Mouse (Mus musculus) cerebellum, adult 9-11 months (tissue): Measurements from ENCODE around the gene Ppip5k1.

ENCODE experiments used
- DNase-seq: peaks from one replicate; pipeline ENCODE4 v3.0.0; 2022

Ppip5k1 gene

DNA sequence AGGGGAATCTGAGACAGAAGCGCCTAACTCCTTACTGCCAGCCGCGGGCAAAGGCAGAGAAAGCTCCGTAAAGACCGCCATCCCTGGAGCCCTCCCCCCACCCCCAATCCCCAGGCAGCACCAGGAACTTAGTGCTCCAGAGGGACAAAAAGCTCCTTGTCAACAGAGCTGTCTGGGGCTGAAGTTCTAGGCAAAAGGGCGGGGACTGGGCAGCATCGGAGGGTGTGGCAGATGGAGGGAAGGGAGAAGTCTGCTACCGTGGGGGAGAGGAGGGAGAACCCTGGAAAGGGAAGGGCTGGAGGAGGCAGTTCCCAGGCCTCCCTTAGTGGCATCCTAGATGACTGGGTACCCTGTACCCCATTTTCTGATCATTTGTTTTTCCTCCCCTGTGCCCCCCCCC lies 57.1 kb downstream of the Ppip5k1 start:
- DNase-seq, result peak; percentile 76

DNA sequence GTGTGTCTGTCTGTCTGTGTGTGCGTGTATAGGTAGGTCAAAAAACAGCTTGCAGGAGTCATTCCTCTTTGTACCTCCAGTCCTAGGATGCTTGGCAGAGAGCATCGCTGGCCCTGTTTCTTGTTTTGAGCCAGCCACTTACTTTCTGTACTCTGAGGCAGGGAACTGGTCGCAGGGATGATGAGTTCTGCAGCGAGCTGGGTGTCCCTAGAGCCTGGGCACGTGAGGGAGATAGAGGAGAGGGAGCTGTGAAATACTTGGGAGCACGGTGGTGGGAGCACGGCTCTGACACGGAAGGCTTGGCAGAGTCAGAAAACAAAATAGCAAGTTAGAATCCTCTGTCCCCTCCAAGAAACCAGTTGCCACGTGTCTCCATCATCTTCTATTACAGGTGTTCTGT lies 57.5 kb downstream of the Ppip5k1 start:
- peak; percentile 64 for DNase-seq

DNA sequence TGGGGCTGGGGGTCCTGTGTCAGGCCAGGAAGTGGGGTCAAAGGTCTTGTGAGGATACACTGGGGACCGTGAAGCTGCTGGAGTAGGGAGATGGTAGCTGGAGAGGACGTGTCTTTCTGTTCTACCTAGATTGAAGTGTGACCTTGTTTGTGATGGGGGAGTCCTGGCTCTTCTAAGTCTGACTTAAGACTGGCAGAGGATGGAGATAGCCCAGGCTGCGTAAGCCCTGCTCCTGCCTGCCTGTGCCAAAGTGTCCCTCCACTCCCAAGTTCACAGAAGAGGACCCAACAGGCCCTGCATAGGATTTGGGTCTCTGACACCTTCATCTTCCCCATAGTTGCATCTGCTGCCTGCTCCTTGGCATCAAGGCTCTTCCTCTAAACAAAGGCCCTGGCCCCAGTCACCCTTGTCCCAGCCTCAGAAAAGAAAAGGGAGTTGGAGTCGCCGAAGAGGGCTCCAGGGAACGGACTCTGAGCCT lies 58.4 kb downstream of the Ppip5k1 start:
- DNase-seq, result peak; percentile 71

DNA sequence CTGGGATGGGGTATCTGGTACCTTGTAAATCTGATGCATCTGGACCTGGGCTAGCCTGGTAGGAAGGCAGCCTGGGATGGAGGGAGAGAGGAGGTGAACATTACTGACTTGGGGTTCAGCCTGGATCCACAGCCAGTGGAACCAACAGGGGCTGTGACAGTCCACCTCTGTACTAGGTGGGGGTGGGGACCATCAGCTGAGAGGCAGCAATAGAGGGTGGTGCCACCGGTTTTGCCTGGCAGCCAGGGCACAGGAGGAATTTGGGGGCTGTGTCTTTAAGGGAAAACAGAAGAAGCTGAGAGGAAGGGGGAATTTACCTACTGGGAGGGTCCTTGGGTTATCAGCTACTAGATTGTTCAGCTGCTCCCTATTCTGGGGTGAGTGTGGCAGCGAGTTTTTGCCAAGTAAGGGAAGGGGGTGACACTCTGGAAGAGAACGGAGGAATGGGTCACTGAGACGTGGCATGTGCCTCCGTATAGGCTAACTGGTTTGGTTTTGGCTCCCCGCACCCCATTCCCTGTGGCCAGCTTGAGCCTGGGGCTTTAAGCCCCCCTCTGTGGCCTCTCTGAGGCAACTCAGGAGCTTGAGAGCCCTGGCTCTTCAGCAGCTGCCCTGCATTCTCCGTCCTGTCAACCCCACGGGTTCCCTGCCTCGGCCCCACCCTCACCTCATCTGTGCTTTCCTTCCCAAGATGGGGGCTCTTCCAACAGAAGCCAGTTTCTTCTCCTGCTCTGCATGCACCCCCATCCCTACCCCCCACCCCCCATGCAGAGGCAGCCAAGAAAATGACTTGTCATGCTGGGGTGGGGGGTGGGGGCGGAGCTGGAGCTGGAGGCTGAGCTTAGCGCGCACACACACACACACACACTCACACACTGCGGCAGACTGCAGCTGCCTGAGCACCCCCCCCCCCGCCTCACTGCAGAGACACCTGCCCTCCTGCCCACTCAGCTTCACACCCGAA lies 59.3 kb downstream of the Ppip5k1 start:
- peak; percentile 83 for DNase-seq

DNA sequence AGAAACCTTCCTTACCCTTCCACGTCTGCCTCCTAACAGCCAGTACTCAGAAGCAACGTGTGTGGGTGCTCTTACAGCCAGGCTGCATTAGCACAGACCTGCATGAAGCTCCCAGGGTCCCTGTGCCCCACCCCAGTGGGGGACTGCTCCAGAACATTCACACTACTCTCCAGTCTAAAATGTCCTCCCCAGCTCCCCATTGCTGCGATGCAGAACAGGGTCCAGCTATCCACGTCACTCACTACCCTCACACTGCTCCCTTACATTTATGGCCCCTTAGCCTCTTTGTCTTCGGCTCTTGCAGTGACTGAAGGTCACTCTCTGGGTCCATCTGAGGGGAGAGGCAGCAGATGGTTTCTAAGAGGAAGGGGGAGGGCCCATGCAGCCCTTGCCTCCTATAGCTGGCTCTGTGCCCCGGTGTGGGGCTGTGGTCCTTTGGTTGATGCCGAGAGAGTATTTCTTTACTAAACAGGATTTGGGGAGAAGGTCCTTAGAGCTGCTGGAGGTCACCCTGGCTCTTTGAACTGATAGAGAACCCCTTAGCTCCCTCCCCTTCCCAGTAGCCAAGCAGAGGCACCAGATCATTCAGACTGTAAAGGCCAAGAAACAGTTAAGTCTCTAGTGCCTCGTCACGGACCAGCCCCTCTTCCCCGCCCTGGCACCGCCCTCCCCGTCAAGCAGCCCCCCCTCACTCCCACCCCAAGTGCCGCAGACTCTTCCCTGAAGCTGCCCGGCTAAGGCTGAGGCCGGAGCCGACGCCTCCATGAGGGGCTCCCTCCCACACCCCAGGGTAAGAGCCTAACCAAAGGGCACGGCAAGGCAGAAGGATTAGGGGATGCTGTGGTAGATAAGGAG lies 60.2 kb downstream of the Ppip5k1 start:
- peak; percentile 87 for DNase-seq

DNA sequence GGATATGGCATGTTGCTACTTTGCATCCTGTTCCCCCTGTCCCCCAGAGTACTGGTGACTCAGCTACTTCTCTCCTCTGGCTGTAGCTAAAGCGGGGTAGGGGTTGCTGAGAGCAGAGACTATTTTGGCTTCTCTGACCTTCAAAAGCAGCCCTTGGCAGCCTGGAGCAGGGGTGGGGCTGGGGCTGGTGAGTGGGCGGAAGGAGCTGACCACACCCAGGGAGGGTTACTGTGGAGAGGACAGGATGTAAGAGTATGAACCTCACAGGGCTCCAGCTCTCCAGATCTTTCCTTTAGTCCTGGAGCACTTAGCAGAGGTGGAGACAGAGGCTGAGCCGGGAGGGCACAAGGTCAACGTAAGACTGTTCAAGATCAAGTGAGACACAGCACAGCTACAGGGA lies 61.0 kb downstream of the Ppip5k1 start:
- DNase-seq, result peak; percentile 82

DNA sequence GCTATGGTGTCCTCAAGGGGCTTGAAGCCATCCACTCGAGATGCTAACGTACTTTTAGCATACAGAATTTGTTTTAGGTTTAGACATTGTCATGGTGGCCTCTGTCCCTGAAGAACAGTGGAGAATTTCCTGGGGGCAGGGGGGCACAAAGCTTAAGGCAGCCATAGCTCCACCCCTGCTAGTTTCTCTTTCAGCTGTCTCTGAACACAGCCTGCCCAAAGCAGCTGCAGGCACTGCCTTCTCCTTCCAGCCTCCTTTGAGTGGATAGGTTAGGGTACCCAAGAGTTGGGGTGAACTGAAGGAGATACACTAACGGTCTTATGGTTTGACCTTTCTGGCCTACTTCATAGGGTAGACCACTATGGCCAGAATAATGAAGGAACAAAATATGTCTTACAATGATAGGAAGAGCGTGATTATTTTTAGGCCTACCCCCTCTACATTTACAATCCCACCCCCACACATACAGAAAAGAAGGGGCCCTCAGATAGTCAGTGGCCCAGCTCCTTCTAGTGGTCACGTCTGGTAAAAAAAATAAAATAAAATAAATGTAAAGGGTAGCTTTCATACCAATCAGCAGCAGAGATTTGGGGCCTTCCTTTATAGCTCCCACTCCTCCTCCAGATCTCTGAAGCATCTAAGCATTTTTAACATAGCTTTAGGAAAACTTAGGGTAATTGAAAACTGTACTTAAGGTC lies 62.7 kb downstream of the Ppip5k1 start:
- DNase-seq, result peak; percentile 31

DNA sequence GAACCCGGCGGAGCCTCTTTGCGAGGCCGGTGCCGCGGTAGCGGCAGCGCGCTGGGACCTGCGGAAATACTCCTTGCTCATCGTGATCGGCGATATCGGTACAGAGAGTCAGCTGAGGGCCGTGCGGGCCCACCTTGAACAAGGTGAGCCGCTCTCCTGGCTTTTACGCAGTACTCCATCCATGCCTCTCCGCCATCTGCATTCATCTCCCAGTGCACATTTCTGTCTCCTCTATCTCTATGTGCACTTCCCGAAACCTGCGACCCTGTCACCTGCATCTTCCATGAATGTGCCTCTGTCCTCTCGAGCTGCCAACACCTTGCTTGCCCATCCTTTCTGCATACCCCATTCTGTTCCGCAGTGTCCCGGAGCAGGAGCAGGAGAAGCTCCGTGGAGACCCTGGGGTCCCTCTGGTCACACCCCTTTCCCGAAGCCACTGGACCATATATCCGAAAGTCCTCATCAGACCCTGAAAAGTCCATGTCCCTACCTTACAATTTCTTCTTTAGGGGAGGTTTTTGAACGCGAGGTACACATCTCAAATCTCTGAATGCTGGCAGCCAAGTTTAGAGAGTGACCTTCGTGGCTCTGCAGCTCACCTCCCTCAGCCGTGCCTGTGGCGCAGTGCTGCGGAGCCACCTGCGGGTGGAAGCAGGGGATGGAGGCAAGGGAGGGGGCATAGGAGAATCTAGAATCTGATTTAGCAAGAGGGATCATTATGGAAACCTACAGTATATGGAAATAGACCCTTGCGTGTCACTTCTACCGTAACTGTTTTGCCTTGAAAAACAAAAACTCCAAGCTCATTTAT lies 65.3 kb downstream of the Ppip5k1 start:
- no peak for DNase-seq

DNA sequence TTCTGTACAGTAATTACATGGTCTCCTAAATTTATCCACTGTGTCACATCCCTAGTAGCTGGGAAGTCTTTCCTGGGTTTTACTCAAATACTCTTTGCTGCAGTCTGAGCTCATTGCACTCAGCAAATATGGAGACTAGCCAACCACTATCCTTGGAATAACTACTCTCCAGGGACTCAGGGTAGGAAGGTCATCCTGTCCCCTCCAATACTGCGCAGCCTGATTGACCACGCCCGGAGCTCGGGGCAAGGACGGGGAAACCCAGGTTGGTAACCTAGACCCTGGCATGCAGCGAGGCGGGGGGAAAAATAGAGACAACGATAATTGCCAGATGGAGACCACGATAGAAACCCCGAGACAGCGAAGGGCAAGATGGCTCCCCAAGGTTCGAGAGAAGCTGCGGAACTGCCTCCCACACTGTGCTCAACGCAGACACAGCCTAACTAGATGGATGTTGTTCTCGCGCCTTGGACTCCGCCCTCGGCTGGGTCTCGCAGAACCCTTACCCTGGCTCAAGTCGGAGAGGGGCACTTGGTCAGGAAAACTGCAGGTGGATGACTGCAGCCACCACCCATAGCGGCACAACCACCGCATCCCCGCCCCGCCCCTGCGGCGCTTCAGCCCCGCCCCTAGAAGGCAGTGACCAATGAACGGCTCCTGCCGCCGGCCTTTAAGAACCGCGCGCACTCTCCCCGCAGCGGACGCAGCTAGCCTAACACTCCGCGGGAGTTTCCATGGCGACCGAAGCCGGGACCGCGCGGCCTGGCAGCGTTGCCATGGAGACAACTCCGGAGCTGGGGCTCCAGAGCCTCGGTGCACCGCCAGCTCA lies 66.1 kb downstream of the Ppip5k1 start, which contains the start of gene Map1a:
Map1a (plus strand) TSS at position 700 of the 829 bp plus-strand sequence.
- DNase-seq, result peak; percentile 99

DNA sequence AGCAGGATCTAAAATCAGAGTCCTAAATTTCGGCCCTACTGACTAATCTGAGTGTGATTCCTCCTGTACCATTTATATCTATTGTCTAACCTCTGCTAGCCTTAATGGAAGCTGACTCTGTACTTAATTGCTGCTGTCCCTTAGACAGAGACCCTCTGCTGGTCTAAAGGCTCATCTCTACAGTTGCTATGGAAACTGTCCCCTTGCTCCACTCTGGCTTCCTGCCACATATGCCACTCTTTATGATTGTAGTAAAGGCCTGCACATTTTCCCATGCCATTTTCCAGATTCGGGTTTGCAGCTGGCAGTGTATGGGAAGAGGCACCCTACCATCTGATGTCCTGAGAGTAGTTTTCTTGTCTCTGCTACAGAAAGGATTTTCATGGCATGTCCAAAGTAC lies 67.3 kb downstream of the Ppip5k1 start:
- DNase-seq, result peak; percentile 42

DNA sequence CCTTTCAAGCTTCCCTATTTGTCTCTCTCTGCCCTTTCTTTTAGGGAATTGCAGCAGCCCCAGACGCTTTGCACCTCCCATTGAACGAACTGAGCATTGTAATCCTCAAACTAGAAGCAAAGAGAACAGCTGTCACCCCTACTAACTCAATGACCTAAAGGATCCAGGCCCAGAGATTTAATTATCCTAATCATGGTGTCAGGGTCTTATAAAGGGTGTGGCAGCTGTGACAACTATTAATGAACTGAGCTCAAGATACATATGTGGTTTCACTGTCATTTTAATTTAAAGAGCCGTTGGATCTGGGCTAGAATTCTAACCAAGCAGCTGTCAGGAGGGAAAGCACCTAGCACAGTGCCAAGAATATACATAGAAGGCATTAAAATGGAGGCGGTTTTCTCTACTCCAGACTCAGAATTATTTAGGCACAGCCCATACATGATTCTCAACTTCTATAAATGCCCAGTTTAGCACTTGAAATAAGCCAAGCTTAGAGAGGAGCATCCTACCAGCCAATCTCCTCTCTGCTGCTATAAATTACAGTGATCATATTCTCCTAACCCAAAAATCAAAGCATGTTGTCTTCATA lies 83.2 kb downstream of the Ppip5k1 start:
- DNase-seq, result no peak

DNA sequence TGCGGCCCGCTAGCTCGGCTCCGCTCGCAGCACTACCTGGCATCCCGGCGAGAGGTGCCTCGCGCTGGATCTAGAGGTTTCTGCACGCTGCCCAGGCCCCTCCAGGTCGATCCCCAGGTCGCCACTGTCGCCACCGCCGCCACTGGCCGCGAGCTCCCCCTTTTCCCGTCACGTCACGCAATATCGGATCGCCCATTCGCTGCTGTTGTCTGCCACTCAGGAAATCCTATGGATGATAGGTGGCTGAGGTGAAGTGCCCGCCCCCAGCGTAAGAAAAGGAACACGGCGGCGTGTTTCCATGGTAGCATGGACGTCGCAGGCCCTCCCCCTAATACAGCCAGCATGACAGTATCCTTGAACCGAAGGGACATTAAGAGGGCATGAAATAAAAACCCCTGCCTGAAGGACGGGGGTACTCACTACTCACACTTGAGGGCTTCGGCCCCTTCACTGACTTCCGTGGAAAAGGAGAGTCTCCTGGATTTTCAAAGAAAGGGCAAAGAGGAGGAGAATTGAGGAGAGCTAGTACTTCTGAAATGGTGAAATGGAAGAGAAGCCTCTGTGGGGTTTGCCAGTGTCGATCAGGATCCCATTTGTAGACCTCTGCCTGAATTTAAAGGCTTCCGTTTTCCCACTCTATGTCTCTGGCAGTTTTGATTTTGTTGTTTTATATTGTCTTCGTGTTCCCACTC lies 83.8 kb downstream of the Ppip5k1 start, which contains the start of gene Trp53bp1:
Trp53bp1 (minus strand) TSS at position 172 of the 692 bp plus-strand sequence.
- DNase-seq, result peak; percentile 95

DNA sequence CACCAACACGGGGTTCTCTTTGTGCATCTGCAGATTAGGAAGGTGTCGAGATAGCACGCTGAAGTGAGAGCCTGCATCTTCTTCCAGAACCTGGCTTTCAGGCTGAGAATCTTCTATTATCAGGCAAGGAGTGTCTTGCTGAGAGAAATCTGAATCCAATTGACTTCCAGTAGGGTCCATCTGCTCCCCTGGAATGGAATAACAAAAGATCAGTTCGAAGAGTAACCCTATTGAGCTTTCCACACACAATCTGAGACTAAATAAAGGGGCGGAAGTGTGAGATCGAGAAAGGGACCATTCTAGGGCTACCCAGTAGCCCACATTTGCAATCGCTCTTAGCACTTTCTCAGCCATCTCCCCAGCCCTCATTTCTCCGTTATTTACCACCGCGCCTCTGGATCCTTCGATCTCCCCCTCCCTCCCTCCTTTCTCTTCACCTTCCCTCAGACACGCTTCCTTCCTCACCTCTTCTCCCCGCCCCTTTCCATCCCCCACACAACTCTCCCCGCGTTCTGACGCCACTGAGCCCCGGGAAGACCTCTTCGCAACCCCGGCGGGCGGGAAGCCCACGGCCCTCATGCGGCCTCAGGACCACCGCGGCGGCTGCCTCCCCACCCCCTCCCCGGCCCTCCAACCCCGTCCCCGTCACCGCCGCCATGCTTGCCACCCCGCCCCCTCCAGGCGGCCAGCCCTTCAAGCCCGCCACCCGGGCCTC lies 84.5 kb downstream of the Ppip5k1 start:
- DNase-seq, result no peak

DNA sequence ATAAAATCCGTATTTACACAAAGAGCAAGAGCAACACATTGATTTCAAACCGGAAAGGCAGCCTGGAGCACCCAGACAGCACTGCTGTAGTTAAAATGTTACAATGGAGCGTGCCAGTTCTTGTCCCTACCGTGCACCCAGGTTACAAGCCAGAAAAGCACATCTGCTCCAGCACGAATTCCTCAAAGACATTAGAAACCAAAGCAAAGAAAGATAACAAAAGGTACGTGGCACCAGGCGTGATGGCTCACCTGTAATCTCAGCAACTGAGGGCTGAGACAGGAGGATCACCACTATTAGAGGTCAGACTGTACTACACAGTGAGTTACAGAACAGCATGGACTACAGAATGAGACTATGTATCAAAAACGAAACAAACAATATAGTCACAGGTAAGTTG lies 86.8 kb downstream of the Ppip5k1 start:
- DNase-seq, result no peak
